Mouse (Mus musculus) neutrophil, adult 65 days (primary cell): ENCODE results near the gene Bmp8b. TPM values are rescaled to one million over a fixed set of nuclear protein-coding genes. Genes with fewer than 3 reads are reported as not detected.

ENCODE experiments used
- total RNA-seq: library from RNA; stranded (reverse); gene quantifications from 2 replicates; pipeline ENCODE4 v1.2.4, GENCODE M21; 2023

Gene Bmp8b
- not detected in 2 replicates for total RNA-seq

DNA sequence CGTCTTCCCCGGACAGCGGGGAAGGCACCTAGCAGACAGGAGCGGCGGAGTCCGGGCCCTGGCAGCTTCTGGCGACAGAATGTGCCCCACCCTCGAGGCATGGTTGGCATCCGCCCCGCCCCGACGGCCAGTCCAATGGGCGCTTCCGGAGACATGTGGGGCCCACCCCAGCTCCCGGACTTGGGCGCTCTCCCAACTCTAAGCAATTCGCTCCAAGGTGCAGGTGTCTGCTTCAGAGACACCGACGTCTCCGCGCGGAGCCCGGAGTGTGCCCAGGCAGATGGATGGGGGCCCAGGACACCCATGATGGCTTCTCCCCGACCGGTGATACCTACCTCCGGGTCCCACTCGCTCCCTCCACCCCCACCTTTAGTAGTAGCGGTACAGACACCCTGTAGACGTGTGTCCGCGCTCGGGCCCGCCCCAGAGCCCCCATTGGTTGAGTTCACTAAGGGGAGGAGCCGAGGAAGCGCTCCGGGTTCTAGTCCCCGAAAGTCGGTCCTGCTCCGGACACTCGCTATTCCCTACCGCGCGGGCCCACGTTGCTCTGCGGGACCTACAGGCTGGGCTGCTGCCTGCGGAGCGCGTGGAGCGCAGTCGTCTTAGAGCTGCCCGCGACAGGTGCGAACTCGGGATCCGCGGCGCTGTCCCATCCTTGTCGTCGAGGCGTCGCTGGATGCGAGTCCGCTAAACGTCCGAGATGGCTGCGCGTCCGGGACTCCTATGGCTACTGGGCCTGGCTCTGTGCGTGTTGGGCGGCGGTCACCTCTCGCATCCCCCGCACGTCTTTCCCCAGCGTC, at the start of gene Bmp8b:
TSS of gene Bmp8b (plus strand) at position 515 of the 800 bp plus-strand sequence.

DNA sequence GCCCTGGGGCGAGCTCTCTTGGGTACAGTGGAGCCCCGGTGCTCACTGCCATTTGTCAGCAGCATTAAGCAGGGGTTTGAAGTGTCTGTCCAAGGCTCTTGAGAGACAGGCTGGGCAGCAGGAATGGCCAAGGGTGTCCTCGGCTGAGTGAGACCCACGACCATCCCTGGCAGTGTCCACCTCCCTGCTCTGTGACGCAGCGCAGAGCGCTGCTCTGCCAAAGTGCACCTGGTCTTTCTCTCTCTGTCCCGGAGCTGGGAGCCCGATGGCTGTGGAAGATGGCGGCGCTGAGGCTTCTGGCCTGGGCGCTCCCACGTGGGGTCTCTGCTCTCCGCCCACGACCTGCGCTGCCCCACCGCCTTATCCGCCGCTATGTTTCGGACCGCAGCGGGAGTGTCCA, 11.0 kb downstream of the Bmp8b start, which contains the start of gene Oxct2b:
TSS of gene Oxct2b (plus strand) at position 256 of the 400 bp plus-strand sequence.

DNA sequence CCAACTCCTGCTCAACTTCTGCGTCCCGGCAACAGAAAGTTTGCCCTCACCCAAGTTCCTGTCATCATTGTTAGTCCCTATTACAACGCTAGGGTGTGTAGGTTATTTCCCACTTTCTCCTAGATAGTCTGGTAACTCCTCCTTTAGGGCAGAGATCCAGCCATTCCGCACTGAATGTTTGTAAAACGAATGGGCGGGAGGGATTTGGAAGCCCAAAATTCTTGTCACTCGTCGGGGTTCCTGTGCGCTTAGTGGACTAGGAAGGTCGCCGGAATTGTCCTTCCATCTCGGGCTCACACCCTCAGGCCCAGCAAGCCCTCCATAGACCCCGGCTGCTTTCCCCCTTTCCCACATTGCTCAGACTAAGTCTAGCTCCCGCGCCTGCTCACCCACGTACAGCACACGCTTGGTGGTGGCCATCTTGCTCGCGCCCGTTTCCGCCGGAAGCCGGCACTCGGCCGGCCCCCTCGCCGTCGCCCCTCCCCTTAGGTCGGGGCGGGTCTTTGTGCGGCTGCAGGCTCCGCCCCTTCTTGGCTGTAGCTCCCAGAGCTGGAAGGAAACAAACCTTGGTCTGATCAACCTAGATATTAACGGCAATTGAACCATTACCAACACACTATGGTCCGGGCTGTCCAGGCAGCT, 34.7 kb downstream of the Bmp8b start, which contains the start of gene Ppie:
TSS of gene Ppie (minus strand) at position 439 of the 642 bp plus-strand sequence.

Other genes with a start within 250 kb of the Bmp8b start
- 933 and 982 TPM in 2 replicates for gene Cap1, start 219.1 kb upstream of the Bmp8b start, total RNA-seq
- gene Mfsd2a, start 144.0 kb upstream of the Bmp8b start, total RNA-seq, result 0.25 TPM in 1 of 2 replicates, not detected in the other
- 0.60 and 1.00 TPM in 2 replicates for gene Mycl, start 109.5 kb upstream of the Bmp8b start, total RNA-seq
- 4.1 and 7.0 TPM in 2 replicates for gene Trit1, start 88.6 kb upstream of the Bmp8b start, total RNA-seq
- gene Oxct2b, start 11.1 kb downstream of the Bmp8b start, total RNA-seq, result not detected in 2 replicates
- 16.3 and 18.4 TPM in 2 replicates for gene Ppie, start 34.8 kb downstream of the Bmp8b start, total RNA-seq
- gene Hpcal4, start 78.1 kb downstream of the Bmp8b start, total RNA-seq, result not detected in 2 replicates
- gene Nt5c1a, start 96.3 kb downstream of the Bmp8b start, total RNA-seq, result not detected in 2 replicates
- 0.09 TPM in 1 of 2 replicates, not detected in the other for gene Heyl, start 128.4 kb downstream of the Bmp8b start, total RNA-seq
- 32.1 and 41.8 TPM in 2 replicates for gene Pabpc4, start 157.2 kb downstream of the Bmp8b start, total RNA-seq
- 0.23 TPM in 1 of 2 replicates, not detected in the other for gene Oxct2a, start 218.5 kb downstream of the Bmp8b start, total RNA-seq
- gene Bmp8a, start 238.1 kb downstream of the Bmp8b start, total RNA-seq, result 0.73 and 0.77 TPM in 2 replicates